21 mouse cellular contexts compared by ENCODE assay signal in the genomic region with DNA sequence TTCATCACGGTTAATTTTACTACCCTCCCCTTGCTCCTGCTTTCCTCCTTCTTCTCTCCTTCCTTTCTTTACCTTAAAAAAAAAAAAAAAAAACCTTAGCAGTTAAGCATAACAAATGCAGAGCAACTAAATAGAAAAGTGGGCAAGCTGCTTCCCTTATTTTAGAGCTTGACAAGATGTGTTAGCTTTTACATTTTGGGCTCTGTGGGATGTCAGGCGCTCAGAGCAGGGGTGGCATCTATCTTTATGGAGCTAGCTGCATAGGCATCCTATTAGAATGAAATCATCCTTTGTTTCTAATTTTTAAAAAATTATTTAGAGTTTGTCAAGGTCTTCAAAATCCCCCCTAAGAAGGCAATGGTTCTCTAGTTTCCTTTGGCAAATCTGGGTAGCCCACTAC.
A peak's percentile ranks its signal among the peaks of the same experiment; 100 is the strongest.
DNase-seq lines count a peak whose midpoint lies in the region; ATAC-seq and TF ChIP-seq lines count a peak whose summit lies in the region.
"Had no signal": no experiment of that assay in that cellular context is flagged by ENCODE, and none has a peak within 500 bp of the region (broad histone marks: within the 10 kb centered on the region; RNA-seq: fewer than 3 reads in every experiment).

No protein-coding gene starts in this region.

- no peak for ATAC-seq in activated CD4-positive, CD25-positive, alpha-beta regulatory T cell, adult 4 months
- ATAC-seq: forebrain, embryonic 16.5 days had no signal

- intact Hi-C loops in left cerebral cortex, postnatal 10 days (cut with DNase I), result no loop called here
- intact Hi-C loops in left cerebral cortex, postnatal 14 days (cut with DNase I), result loop anchor here (10.0 kb wide), 1 partner anchor 272 kb away; a partner anchor contains a TSS

- 77% methylated on average over 2 of the region's 2 CpGs for WGBS in lung, adult 2 months

- peaks cover 11% of the 10 kb centered on the region for H3K4me1 ChIP-seq in cortical plate, adult 2 months (ENCODE audit: control insufficient read depth, insufficient read depth, low read length)
- H3K4me1 ChIP-seq in lung, adult 2 months (ENCODE audit: control insufficient read depth, insufficient read depth, low read length), result no peaks in the 10 kb centered on the region
- H3K4me1 ChIP-seq: embryonic facial prominence, embryonic 13.5 days; forebrain, embryonic 12.5 days; heart, embryonic 10.5 days; hindbrain, embryonic 12.5 days had no signal

- peak; percentile 38 for DNase-seq in left cerebral cortex, adult 11 months (ENCODE audit: low spot score)
- DNase-seq in left cerebral cortex, postnatal 10 days (ENCODE audit: extremely low spot score in 1 of 2, low spot score in 2 of 2), result no peak
- peak; percentile 31 to 39 for DNase-seq in right cerebral cortex, adult 2 months (ENCODE audit: low spot score in 2 of 2)
- no peak for DNase-seq in right cerebral cortex, postnatal 4 days
- DNase-seq in left cerebral cortex, postnatal 14 days (ENCODE audit: low spot score in 2 of 2), result peak; percentile 39 to 49
- DNase-seq in lung, adult 2 months, result no peak
- DNase-seq: adrenal gland, postnatal 10 days; cerebellum, adult 11-12 months; cerebellum, adult 9-10 months; cerebellum, postnatal 25 days; gastrocnemius, postnatal 10 days; heart, adult 18-20 months; heart, postnatal 10 days; heart, postnatal 4 days had no signal

- TF ChIP-seq POLR2A in cortical plate, adult 2 months (IDR thresholded peaks at IDR 0.05; ENCODE audit: extremely low read depth, insufficient read depth, low read length), result no peak
- TF ChIP-seq POLR2A in lung, adult 2 months (IDR thresholded peaks at IDR 0.05; ENCODE audit: borderline replicate concordance, extremely low read depth, low read depth, low read length), result no peak

- no peak for TF ChIP-seq CTCF in cortical plate, adult 2 months (IDR thresholded peaks at IDR 0.05; ENCODE audit: extremely low read depth, insufficient read depth, low read length)
- TF ChIP-seq CTCF in lung, adult 2 months (IDR thresholded peaks at IDR 0.05; ENCODE audit: insufficient read depth, low read length), result no peak

- no peak overlapping the region for H3K4me3 ChIP-seq in cortical plate, adult 2 months (ENCODE audit: insufficient read depth, low read length)
- H3K4me3 ChIP-seq in lung, adult 2 months (replicated peaks; ENCODE audit: extremely low read depth, low read depth, low read length), result no peak overlapping the region
- H3K4me3 ChIP-seq: embryonic facial prominence, embryonic 13.5 days; forebrain, embryonic 12.5 days; heart, embryonic 10.5 days; hindbrain, embryonic 12.5 days had no signal

- peak overlapping the region; percentile 63 for H3K27ac ChIP-seq in cortical plate, adult 2 months (ENCODE audit: insufficient read depth, low read length)
- H3K27ac ChIP-seq: embryonic facial prominence, embryonic 13.5 days; forebrain, embryonic 12.5 days; heart, embryonic 10.5 days; hindbrain, embryonic 12.5 days had no signal

Comparison
In these comparisons a context has a peak if more than half of its experiments do, and no peak if none do; other contexts are left out.
1. DNase-seq: peak in left cerebral cortex, adult 11 months (single experiment), right cerebral cortex, adult 2 months (2 of 2) and left cerebral cortex, postnatal 14 days (2 of 2); none in left cerebral cortex, postnatal 10 days (0 of 2), right cerebral cortex, postnatal 4 days (single experiment) and lung, adult 2 months (single experiment).